Mouse (Mus musculus) Patski (cell line): ENCODE data around the gene Pik3r1. TPM values are rescaled to one million over a fixed set of nuclear protein-coding genes. Genes with fewer than 3 reads are reported as not detected.
A peak's percentile ranks its signal among the peaks of the same experiment; 100 is the strongest.

Source experiments
- ATAC-seq: fragments of 100-300 bp; one replicate; pipeline ENCODE4 v1.8.0; 2021
- CTCF ChIA-PET: fragments of 350-600 bp; sonication (Branson Sonifier 250); formaldehyde crosslinking; loops from one replicate; lab custom pipeline; 2022; ENCODE audit warnings: inconsistent platforms; lab: Charles Lee
- POLR2A ChIA-PET: fragments of 350-600 bp; sonication (Branson Sonifier 250); formaldehyde crosslinking; loops from one replicate; lab custom pipeline; 2022; ENCODE audit warnings: antibody characterized with exemption, inconsistent platforms; lab: Charles Lee
- DNase-seq: peaks from one replicate; pipeline ENCODE4 v3.0.0-alpha.2; 2011; ENCODE audit warnings: low read depth, low spot score
- H3K27me3 ChIP-seq: fragments of 371-371 bp; one replicate; pipeline ENCODE4 v1.5.1; 2021
- CTCF ChIP-seq: fragments of 100-300 bp; IDR thresholded peaks from one replicate; pipeline ENCODE4 v1.5.1; 2021
- in situ Hi-C: fragments of 300-500 bp; cut with MboI; formaldehyde crosslinking; loops from 3 replicates; pipeline ENCODE4 v1.11.1; 2018; ENCODE audit warnings: low pct_unique_long_range_greater_than_20kb, mixed read lengths
- polyA plus RNA-seq: library from polyadenylated mRNA; unstranded; gene quantifications from one replicate; pipeline ENCODE4 v1.2.3, GENCODE M21; 2021

Pik3r1 gene
- polyA plus RNA-seq, 1 experiment from 2014 or later: 31.1 TPM

DNA sequence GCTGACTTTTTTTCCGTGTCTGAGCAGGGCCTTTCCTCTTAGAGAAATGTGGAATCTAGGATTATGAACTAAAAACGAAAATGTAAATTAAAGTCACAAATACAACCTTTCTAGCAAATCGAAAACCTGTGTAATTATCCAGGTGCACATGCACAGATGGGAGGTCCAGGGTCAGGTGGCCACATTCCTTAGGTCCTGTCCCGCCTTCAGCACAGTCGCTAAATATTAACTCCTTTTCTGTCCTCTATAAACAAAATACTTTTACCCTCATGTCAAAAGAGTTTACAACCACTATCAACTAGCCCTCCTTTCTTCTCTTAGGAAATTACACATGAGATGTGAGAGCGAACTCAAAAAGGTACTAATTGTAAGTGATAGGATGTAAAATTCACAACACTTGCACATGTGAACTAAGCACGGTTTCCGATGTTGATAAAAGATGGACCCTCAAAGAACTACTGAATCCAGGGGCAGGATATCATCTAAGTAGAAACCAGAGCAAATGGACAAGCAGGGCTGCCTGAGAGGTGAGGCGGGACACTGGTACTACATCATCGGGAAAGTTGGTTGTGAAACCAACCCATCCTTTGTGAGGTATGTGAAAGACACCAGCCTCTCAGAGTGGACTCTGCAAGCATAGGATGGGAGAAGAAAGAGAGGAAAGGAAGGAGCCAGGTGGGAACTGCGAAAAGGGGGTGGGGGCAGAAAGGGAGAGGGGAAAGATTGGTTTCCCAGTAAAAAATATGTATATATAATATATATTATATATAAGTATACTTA is 26.3 kb downstream of the Pik3r1 start:
- no peak for DNase-seq
- no peaks in the 10 kb centered on the region for H3K27me3 ChIP-seq
- no peak for TF ChIP-seq CTCF
- ChIA-PET CTCF (no interaction called here), POLR2A (no interaction called here)
- no peak for ATAC-seq
- in situ Hi-C loops: loop anchor here (25.0 kb wide), 1 partner anchor 1146 kb away; no protein-coding TSS in a partner anchor

DNA sequence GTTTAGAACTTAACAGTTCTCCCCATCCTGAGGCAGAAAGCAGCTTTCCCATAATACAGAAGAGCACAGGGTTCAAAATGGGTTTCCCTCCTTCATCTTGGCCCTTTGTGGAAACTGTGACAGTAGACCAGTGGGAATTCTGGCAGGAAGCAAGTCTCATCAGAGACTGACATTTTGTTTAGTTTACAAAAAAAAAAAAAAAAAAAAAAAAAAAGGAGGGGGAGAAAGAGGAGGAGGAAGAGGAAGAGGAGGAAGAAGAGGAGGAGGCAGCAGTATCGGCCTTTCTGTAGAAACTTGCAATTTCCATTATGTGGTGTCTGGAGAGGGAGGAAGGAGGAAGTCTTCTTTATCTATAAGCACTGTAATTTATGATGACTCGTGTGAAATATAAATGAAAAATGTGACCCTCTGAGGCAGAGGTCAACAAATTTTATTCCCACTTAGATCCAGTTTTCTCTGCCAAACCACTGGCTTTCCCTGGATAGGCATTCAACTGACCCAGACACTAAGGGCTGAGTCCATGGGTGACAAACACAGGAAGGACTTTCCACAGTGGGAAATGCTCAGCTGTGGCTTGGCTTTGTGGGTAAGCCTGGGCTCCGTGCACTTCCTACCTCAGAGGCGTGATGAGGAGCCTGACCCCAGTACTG is 28.2 kb downstream of the Pik3r1 start:
- in situ Hi-C loops: loop anchor here (10.0 to 25.0 kb wide), 3 partner anchors 835 to 1147 kb away; no protein-coding TSS in a partner anchor
- DNase-seq: no peak
- CTCF ChIA-PET: no interaction called here
- POLR2A ChIA-PET: interaction anchor here (1.2 kb wide), 1 partner anchor 28 kb away, joined by 3 read pairs; the partner anchor contains the start of gene Pik3r1
- no peaks in the 10 kb centered on the region for H3K27me3 ChIP-seq
- no peak for TF ChIP-seq CTCF
- no peak for ATAC-seq

DNA sequence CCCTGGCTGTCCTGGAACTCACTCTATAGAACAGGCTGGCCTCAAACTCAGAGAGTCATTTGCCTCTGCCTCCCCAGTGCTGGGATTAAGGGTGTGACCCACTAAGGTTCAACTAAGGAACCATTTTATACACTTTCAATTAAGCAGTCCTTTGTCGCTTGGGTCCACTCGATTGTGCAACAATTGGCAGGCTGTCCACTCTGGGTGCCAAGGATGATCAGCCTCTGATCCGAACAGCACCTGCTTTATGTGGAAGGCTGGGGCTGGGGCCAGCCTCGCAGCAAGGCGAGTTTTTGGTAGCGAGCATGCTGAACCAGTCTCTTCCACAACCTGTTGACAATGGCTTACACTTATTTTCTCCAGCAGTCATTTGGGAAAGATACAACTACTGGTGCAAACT is 29.2 kb downstream of the Pik3r1 start:
- DNase-seq: no peak
- TF ChIP-seq CTCF: no peak
- in situ Hi-C loops: loop anchor here (10.0 to 25.0 kb wide), 3 partner anchors 836 to 1149 kb away; no protein-coding TSS in a partner anchor
- CTCF ChIA-PET: no interaction called here
- H3K27me3 ChIP-seq: no peaks in the 10 kb centered on the region
- POLR2A ChIA-PET: no interaction called here
- no peak for ATAC-seq

DNA sequence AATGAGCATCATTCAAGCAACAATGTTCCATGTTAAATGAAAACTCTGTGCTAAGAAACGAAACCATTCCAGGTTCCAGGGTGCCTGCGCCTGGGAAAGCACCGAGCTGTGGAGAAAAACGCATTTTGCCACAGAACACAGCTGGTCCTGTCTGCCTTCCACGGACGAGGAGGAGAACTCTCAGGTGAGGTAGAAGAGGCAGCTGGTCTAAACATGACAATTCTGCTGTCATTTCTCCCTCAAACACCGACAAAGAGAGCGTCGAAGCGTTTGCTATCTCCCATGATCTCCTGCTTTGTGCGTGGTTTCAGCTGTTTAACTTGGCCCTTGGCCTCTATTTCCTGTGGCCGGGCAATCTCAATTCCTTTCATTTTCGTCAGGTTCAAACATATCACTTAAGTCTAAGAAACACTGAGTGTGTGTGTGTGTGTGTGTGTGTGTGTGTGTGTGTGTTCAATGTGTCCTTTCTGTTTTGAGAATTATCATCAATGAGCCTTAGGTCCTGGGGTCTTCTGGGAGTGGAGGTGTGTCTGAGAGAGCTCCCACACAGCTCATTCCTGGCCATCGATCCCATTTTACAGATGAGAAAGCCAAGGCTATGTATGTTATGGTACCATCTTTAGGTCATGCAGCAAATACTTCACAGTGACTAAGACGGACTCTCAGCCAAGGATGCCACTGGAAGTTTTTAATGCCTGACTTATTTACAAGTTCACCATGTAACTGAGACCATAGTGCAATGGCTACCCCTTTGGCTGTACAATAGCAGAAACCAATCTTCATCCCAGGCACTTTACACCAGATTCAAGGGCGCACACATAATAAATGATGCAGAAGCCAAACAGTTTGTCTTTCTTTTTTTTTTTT is 31.3 kb downstream of the Pik3r1 start:
- no peak for ATAC-seq
- ChIA-PET CTCF (interaction anchor here (0.8 to 2.9 kb wide), 5 partner anchors 9 to 42 kb away, joined by 3 to 9 read pairs (median 3); no protein-coding TSS in a partner anchor), POLR2A (interaction anchor here (0.7 to 1.5 kb wide), 3 partner anchors 27 to 907 kb away, joined by 3 to 7 read pairs (median 4); no protein-coding TSS in a partner anchor)
- in situ Hi-C loops: loop anchor here (10.0 to 25.0 kb wide), 3 partner anchors 838 to 1151 kb away; no protein-coding TSS in a partner anchor
- no peaks in the 10 kb centered on the region for H3K27me3 ChIP-seq
- TF ChIP-seq CTCF: no peak
- DNase-seq: no peak

DNA sequence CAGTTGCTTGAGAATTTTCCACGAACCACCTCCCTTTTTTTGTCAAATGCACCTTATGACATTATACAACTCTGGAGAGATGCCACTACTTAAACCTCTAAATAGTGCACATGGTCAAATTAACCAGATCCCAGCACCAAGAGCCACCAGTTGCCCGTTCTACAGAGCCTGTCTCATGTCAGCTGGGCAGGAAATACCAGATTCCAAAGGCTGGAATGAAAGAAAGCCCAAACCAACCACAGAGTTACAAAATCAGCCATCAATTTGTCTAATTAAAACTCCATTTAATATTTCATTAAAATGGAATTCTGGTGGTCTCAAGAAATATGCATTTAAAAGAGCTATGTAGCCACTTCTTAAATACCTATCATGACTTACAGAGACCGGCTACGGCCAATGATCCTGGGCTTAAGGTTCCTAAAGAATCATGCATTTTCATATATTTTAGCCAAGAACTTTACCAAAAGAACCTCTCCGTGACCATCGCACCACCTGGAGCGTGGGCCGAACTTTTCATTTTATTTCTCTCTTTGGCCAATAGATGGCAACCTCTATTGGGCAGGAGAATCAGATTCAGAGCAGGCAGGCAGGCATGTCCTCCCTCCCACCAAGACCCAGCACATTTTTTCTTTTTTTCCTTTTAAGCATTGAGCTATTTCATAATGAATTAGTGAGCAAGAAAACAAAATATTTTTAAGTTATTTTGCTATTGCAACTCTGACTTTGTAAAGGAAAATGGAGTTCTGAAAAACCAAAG is 32.5 kb downstream of the Pik3r1 start:
- ChIA-PET POLR2A (interaction anchor here (1.5 kb wide), 1 partner anchor 32 kb away, joined by 7 read pairs; no protein-coding TSS in a partner anchor), CTCF (interaction anchor here (0.7 to 2.9 kb wide), 9 partner anchors 16 to 191 kb away, joined by 3 to 9 read pairs (median 3); no protein-coding TSS in a partner anchor)
- TF ChIP-seq CTCF: peak; percentile 82
- in situ Hi-C loops: loop anchor here (10.0 to 25.0 kb wide), 3 partner anchors 839 to 1152 kb away; no protein-coding TSS in a partner anchor
- ATAC-seq: peak; percentile 67
- DNase-seq: peak; percentile 57
- no peaks in the 10 kb centered on the region for H3K27me3 ChIP-seq

DNA sequence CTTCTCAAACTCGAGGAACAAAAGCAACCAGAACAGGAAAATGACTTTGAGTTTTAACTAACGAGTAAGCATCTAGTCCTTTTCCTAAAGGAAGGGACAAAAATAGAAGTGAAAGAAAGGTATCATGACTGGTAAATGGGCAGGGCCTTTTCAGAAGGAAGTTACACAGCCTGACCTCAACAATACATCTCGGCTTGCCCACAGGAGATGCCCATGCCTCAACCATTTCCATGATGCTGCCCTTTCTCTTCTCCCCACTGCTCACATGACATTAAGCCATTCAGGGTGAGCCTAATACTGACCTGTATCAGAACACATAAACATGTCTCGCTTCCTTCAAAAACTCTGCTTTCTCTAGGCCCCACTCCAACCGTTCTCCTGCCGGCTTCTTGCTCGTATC is 33.8 kb downstream of the Pik3r1 start:
- no peak for DNase-seq
- H3K27me3 ChIP-seq: no peaks in the 10 kb centered on the region
- in situ Hi-C loops: loop anchor here (10.0 to 25.0 kb wide), 3 partner anchors 841 to 1153 kb away; no protein-coding TSS in a partner anchor
- TF ChIP-seq CTCF: no peak
- ChIA-PET POLR2A (no interaction called here), CTCF (no interaction called here)
- no peak for ATAC-seq

DNA sequence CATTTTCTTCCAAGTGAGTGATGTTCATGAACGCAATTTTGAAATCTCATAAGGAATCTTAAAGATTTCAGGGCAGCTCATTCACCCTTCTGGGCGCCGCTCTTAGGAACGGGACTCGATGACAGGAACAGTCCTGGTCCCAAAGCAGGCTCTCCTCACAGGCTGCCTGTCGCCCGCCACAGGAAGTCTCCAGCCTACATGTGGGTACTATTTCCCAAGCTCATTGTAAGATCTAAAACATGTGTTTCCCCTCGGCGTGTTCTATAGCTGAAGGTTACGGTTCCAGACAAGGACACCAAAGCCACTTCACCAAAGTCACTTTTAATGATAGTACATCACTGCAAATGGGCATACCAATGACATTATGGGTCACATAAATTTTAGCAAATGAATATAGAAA is 35.3 kb downstream of the Pik3r1 start:
- ATAC-seq (no peak), DNase-seq (no peak)
- ChIA-PET POLR2A (no interaction called here), CTCF (no interaction called here)
- no peaks in the 10 kb centered on the region for H3K27me3 ChIP-seq
- TF ChIP-seq CTCF: no peak
- in situ Hi-C loops: loop anchor here (10.0 to 25.0 kb wide), 3 partner anchors 842 to 1155 kb away; no protein-coding TSS in a partner anchor

DNA sequence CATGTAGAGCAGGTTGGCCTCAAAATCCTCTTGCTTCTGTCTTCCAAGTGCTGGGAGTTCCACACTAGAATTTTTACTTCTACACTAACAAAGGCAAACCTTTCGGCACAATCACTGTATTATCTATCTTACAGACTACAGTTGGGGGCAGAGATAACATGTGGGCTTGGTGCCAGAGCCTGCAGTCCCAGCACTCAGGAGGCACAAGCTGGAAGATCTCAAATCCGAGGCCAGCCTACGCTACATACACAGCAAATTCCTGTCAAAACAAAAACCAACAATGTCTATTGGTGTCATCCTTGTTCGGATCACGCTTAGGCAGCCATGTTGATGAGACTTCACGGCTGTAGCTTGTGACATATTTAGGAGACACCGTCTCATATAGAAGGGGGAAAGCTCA is 36.2 kb downstream of the Pik3r1 start:
- TF ChIP-seq CTCF: no peak
- no peak for DNase-seq
- CTCF ChIA-PET: no interaction called here
- ATAC-seq: no peak
- POLR2A ChIA-PET: no interaction called here
- in situ Hi-C loops: loop anchor here (10.0 to 25.0 kb wide), 3 partner anchors 843 to 1156 kb away; no protein-coding TSS in a partner anchor
- H3K27me3 ChIP-seq: no peaks in the 10 kb centered on the region

DNA sequence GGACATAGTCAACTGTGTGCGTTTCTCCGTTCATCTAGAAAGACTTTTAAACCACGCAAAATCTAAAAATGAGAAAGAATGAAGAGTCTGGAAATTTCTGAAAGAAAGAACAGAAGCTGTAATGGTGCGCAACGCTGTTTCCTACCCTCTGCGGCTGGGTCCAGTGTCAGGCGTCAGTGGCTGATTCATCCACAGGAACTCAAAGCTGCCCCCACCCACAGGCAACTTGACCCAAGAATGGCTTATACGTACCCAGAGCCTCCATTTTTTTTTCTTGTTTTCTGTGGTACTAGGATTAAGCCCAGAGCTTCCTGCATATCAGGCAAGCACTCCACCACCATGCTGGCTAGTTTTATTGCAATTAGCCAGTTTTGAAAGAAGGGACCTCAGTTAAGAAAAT is 37.7 kb downstream of the Pik3r1 start:
- ATAC-seq: no peak
- POLR2A ChIA-PET: interaction anchor here (0.6 kb wide), 1 partner anchor 36 kb away, joined by 4 read pairs; no protein-coding TSS in a partner anchor

More for the DNA sequence above, 37.7 kb downstream of the Pik3r1 start:
- no peaks in the 10 kb centered on the region for H3K27me3 ChIP-seq
- no peak for TF ChIP-seq CTCF
- DNase-seq: no peak
- in situ Hi-C loops: loop anchor here (10.0 to 25.0 kb wide), 3 partner anchors 844 to 1157 kb away; no protein-coding TSS in a partner anchor
- CTCF ChIA-PET: interaction anchor here (1.0 kb wide), 1 partner anchor 11 kb away, joined by 3 read pairs; no protein-coding TSS in a partner anchor
